Mouse (Mus musculus): Measurements from ENCODE around the gene Ccnd1. TPM values are rescaled to one million over a fixed set of nuclear protein-coding genes. Genes with fewer than 3 reads are reported as not detected.

Ccnd1 gene
- total RNA-seq, 2 experiments from 2014 or later: 12.5 to 31.5 TPM

DNA sequence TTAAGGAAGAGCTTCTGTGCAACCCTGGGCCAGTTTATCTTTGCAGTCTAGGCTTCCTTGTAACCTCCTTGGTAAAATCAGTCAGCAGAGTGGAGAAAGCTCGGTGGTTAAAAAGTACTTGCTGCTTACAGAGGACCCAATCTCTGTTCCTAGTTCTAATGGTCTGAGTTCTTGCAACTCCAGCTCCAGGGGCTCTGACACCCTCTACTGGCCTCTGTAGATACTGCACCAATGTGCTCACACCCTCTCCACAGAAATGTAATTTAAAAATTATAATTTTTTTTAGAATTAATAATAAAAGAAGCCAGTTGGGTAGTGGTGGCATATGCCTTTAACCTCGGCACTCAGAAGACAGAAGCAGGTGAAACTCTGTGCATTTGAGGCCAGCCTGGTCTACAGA, 52.1 kb downstream of the Ccnd1 start:
- intact Hi-C loops (cut with DNase I; ENCODE audit: low total_unique reads): loop anchor here (5.0 kb wide), 1 partner anchor 105 kb away; no protein-coding TSS in a partner anchor
- DNase-seq: no peak

DNA sequence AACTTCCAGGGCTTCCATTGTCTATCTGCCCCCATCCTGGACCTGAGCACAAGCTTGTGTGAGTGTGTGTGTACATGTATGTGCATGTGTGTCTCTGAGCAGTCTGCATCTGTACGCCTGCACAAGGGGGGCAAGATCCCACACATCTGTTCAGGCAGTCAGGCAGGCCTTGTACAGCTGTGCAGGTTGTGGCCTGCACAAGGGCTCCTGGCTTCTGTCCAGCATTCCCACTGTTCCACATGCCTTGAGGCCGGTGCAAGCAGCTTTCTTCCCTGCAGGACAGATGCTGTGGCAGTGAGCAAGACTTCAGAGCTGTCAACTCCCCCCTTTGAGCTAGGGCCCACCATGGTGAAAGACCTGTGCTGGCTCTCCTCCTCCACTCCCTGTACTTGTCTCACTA, 56.6 kb downstream of the Ccnd1 start:
- intact Hi-C loops (cut with DNase I; ENCODE audit: low total_unique reads): no loop called here
- no peak for DNase-seq

Other genes starting within 250 kb of the Ccnd1 start
- gene Ano1, start 188.0 kb downstream of the Ccnd1 start, total RNA-seq (2021): 10 to 100 TPM in 1 of 2 experiments, 1 to 10 TPM in 1; 8.5 to 10.1 TPM
- not detected for gene Fgf3, start 101.8 kb downstream of the Ccnd1 start, total RNA-seq (2021)
- gene Fgf4, start 92.6 kb downstream of the Ccnd1 start, total RNA-seq (2021): under 1 TPM in 1 of 2 experiments, not detected in 1; 0.21 TPM
- gene Fgf15, start 43.4 kb downstream of the Ccnd1 start, total RNA-seq (2021): not detected
- gene LTO1, start 24.8 kb downstream of the Ccnd1 start, total RNA-seq (2021): 1 to 10 TPM; 7.6 to 8.5 TPM